Mouse (Mus musculus) induced T-regulatory cell, adult 2 months (primary cell): ENCODE results near the gene Cd247.
"Not testable (repeated sequence)": the region's sequence is repeated elsewhere in the genome, so short reads cannot be mapped to it uniquely, and the experiment has no call there.

Experiments used
- DNase-seq: peaks from one replicate; pipeline ENCODE4 v3.0.0-alpha.2; 2012; ENCODE audit warnings: low read depth

Cd247 gene

DNA sequence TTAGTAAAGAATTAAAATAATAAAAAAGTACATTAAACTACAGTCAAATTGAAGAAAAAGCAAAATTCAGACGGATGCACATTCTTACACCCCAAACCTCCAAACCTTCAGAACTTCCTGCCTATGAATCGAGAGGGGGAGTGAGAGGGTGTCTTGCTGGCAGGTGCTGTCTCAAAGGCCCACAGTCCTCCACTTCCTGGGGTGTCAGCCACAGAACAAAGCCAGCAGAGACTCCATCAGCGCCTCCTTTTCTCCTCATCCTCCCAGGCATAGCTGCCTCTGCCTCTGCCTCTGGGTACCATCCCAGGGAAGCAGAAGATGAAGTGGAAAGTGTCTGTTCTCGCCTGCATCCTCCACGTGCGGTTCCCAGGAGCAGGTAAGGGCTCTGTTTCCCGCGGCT is at the start of gene Cd247:
TSS of gene Cd247 (plus strand) at position 171 of the 400 bp plus-strand sequence.
- peak; percentile 84 for DNase-seq

GRCm38 (mm10) chr1:165738985-165739384 is 49.5 kb upstream of the Cd247 start:
- no peak for DNase-seq

DNA sequence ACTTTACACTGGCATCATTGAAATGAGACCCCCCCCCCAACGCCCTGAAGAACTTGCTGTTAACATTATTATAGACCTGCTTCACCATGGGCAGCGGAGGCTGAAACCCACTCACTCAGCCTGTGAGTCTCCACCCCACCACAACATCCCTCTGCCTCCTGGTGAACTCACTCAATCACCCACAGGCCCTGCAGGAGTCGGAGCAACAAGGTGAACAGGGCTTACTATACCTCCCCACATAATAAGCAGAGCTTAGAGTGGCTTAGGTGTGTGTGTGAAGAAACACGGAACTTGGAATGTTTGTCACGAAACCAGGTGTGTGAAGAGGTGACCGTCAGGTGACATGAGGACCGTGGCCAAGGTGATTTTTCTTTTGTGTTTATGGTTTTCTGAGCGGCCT is 46.5 kb upstream of the Cd247 start:
- no peak for DNase-seq

- no peak for DNase-seq
Measured at GRCm38 (mm10) chr1:165748053-165748452, 40.4 kb upstream of the Cd247 start.

DNA sequence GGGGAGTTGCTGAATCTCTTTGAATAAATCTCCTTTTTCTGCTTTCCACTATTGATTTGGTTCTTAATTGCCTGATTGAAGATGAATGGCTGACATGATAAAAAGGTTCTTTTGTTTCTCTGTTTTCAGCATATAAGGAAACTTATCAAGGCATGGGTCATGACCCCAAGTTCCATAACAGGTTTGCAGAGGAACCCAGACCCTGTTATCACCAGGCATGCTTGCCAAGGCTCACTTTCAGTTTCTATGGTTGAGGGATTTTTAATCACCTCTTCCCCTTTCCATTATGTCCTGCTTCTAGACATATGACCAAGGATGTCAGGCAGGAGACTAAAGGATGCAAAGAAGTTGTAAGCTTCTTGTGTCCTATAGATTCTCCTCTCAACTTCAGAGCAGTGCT is 37.3 kb upstream of the Cd247 start:
- no peak for DNase-seq

DNA sequence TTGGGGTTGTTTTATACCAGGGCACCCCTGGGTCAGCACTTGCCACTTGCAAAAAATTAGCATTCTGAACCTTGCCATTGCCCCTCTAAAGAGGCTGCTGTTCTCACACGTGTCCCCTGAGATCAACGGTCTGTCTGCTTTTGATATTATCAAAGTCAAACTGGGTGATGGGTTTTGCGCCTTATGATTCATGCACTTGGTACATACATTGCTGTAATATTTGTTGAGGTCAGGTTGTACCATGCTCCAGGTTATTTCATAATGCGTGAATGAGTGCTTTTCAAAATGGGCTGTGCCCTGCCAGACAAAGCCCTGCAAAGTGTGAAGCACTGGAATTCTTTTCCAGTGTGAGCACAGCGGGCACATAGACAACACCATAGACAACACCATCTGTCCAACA is 36.6 kb upstream of the Cd247 start:
- DNase-seq = no peak

GRCm38 (mm10) chr1:165754205-165754604 is 34.3 kb upstream of the Cd247 start:
- DNase-seq = no peak

GRCm38 (mm10) chr1:165755194-165755593 is 33.3 kb upstream of the Cd247 start:
- no peak for DNase-seq

GRCm38 (mm10) chr1:165761522-165762305 is 26.8 kb upstream of the Cd247 start:
- no peak for DNase-seq

- not testable (repeated sequence) for DNase-seq
Measured at GRCm38 (mm10) chr1:165762498-165762897, 26.0 kb upstream of the Cd247 start.

DNA sequence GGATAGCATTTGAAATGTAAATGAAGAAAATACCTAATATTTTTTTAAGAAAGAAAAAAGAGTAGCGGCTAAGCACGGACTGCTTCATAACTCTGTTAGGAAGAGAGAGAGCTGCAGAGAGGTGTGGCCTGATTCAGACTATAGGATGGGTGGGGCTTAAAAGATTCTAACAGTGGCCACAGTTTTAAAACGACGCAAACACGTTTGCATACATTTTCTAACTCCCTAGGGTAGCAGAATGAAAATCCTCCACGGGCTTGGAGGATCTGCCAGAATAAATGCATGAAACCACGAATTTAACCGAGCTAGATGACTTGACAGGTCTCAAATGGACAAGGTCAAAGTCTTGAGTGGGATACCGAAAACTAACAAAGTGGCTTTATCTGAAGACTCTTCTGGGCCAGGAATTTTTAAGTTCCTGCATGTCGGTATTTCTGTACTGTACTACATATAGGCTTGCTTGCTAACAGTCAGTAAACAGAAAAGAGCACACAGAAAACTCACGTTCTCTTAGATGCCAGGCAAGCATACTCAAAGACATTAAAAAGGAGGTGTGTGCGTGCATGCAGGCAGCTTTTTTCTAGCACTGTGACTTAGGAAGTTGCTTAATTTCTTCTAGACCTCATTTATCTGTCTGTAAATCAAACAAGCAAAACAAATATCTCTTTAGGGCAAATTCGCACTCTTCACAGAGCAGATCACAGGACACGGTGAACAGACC is 25.4 kb upstream of the Cd247 start:
- DNase-seq = peak; percentile 80

DNA sequence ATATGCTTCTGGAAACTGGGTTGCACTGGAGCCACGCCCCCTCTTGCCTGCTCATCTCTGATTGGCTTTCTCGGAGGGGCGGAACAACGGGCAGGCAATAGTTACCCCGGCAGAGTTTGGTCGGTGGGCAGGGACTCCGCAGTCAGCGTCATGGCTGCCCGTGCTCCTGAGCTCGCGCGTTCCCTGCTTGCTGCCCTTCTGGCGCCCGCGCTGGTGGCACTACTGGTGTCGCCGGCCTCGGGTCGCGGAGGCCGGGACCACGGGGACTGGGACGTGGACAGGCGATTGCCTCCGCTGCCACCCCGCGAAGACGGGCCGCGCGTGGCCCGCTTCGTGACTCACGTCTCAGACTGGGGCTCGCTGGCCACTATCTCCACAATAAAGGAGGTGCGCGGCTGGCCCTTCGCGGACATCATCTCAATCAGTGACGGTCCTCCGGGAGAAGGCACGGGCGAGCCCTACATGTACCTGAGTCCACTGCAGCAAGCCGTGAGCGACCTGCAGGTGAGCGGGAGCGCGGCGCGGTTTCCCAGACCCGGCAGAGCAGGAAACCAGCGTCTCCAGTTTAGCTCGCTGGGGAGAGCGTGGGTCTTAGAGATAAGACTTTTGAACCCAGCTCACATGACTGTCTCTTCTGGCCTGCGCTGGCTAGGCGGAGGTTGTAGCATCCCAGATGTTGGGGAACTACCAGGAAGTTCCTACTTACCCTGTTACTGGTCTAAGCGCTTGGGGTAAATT is 24.7 kb upstream of the Cd247 start, which contains the start of gene Creg1:
TSS of gene Creg1 (plus strand) at position 112 of the 738 bp plus-strand sequence.
- DNase-seq = peak; percentile 98

GRCm38 (mm10) chr1:165764571-165764970 is 23.9 kb upstream of the Cd247 start:
- DNase-seq = no peak

DNA sequence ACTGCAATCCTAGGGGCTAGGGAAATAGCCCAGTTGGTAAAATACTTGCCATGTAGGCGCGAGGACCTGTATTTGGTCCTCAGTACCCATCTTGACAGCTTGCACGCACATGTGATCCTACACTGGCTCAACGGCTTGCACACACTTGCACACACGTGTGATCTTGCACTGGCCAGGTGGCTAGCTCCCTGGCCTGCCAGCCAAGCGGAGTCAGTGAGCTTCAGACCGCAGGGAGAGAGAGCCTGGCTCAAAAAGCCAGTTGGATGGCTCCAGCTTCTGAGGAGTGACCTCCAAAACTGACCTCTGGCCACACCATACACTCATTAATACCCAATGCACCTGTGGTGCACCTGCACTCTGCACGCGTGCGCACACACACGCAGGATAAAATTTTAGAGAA is 23.4 kb upstream of the Cd247 start:
- DNase-seq = no peak

- no peak for DNase-seq
Measured at GRCm38 (mm10) chr1:165765651-165766294, 22.7 kb upstream of the Cd247 start.

DNA sequence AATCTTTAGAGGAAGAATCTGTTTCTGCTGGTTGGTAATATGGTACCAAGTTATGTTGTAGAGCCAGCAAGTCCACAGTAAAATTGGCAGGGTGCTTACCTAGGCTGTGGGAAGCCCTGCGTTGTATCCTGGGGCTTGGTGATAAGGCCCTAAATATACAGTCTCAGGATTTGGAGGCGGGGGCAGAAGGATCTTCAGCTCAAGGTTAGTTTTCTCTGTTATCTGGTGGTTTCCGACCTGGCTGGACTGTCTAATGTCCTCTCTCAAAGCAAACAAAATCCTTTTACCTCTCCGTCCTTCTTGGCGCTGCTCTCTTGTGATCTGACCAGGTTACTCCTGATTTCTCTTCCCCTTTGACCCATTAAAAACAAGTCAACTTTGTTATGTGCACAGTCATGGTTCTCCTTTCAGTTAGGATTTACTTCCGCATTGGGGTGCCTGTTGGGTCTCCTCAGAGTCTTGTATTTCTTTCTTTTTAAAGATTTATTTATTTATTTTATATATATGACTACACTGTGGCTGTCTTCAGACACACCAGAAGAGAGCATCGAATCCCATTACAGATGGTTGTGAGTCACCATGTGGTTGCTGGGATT is 22.1 kb upstream of the Cd247 start:
- no peak for DNase-seq

DNA sequence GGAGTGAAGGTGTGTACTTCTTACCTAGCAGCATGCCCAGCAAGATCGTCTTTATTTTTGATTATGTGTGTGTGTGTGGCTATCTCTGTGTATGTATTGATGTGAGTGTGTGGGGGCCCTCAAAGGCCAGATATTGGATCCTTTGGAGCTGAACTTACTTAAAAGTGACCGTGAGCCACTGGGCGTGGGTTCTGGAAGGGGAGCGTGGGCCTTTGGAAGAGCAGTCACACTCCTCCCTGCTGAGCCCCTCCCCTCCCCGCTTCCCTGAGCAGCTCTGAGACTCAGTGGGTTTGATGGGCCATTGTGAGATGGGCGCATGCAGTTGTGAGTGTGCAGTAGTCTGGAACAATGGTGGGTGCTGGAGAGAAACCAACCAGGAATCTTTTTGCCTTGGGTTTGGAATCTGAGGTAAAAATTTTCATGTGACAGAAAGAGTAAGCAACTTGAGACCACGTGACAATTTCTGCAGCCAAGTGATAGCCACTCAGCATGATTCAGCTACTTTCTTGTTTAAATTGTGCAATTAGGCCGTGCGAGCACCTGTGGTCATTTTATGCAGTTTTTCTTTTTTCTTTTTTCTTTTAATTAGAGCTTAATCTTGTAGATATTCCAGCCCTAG is 19.5 kb upstream of the Cd247 start:
- DNase-seq = no peak

DNA sequence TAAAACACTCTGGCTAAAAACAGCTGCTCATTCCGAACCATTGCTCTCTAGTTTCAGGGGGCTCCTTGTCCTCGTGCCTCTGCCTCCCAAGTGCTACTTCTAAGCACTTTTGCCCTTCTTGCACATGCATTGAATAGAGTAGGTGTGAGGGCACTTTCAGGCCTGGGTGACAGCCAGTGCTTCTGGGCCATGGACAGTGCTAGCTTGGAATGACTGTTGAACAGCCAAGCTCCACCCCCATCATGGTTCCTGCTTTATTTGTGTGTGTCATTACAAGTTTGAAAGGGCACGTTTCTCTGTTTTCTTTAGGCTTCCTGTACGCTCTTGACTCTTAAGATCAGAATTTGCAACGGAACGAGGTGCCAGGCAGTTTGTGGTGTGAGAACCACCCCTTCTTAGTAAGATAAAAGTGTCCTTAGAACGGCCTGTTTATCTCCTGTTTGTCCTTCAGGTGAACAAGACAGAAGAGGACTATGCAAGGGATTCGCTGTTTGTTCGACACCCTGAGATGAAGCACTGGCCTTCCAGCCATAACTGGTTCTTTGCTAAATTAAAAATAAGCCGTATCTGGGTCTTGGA is 18.2 kb upstream of the Cd247 start:
- DNase-seq = no peak

- peak; percentile 90 for DNase-seq
Measured at GRCm38 (mm10) chr1:165771491-165771897, 17.0 kb upstream of the Cd247 start.

DNA sequence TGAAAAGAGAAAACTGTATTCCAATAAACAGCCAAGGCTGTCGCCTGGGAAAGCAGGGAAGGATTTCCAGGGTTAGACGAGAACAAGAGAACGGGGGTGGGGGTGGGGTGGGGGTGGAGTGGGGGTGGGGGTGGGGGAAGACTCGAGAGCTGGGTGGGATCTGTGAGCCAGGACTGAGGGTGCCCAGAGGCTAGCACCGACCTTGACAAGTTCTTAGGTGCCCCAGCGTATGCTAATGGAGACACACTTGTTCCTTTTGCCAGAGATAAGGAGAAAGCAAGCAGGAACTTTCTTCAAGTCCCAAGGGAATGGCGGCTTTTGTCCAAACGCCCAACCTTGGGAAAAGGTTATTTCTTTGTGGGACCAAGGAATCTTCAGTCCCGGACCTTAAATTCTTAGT is 16.5 kb upstream of the Cd247 start:
- no peak for DNase-seq
